Mouse (Mus musculus): ENCODE results near the gene Tubgcp2.

Tubgcp2 gene

GRCm38 (mm10) chr7:140036281-140037170, at the start of gene Tubgcp2, which contains the start of gene Zfp511:
Gene Tubgcp2, minus strand, starts transcription at chr7:140036669.
Gene Zfp511, plus strand, starts transcription at chr7:140036391.
- DNase-seq, result peak; percentile 83 to 87

DNA sequence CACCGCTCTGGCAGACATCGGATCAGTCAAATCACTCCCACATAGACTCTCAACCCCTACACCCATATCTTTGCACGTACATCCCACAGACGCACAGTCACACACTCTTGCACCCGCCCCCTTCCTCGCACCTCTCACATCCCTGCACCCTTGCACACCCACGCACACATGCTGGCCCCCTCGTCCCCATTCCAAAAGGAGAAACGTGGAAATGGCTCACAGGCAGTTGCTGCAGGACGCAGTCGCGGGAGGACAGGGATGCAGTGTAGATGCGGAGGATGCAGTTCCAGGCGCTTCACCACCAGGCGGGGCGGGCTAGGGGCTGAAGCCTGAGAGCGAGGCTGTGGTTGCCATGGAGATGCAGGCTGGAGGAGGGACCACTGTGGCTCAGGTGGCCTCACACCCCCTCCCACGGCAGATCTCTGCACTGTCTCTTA, 45.8 kb upstream of the Tubgcp2 start, which contains the start of gene Caly:
TSS of gene Caly (minus strand) at position 307 of the 437 bp plus-strand sequence.
- peak; percentile 21 to 45 for DNase-seq

GRCm38 (mm10) chr7:140081408-140082241, 45.2 kb upstream of the Tubgcp2 start:
- no peak for DNase-seq

DNA sequence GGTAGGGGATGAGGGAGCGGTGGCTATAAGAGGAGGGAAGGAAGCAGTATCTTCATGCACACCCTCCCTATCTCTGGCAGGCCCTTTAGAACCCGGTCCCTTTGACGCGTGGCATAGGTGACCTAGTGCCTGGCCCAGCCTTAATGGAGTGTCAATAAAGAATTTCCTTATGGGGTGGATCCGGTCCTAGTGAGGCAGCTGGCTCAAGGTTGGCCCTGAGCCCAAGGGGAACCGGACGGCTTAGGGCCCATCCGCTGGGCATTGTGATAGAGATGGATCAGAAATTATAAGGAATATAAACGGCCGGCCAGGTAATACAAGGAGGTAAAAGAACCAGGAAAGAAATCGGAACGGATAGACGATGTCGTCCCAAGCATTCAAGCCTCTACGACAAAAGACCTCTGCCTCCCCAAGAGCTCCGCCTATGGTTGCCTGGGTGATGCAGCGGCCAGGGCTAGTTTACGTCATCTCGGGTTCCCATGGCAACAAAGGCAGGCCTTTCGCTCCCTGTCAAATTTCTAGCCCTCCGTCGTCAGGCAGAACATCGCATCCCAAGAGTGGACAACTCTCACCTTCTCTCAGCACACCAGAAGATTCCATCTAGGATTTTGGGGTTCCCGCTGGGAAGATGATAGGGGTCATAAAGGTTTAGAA, 44.2 kb upstream of the Tubgcp2 start:
- DNase-seq, result peak; percentile 25 to 43

- peak; percentile 47 to 51 for DNase-seq
Measured at GRCm38 (mm10) chr7:140078711-140079110, 42.2 kb upstream of the Tubgcp2 start.

DNA sequence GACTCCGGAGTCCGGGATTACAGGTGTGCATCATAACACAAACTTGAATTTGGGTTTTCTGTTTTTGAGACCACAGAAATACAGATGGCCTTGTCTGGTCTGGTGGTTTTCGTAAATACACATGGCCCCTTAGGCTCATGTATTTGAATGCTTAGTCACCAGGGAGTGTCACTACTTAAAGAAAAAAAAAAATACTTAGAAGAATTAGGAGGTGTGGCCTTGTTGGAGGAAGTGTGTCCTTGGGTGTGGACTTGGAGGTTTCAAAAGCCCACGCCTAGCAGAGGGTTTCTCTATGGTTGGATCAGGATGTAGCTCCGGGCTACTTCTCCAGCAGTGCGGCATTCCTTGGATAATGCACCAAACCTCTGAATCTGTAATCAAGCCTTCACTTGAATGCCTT, 41.2 kb upstream of the Tubgcp2 start:
- DNase-seq, result no peak

DNA sequence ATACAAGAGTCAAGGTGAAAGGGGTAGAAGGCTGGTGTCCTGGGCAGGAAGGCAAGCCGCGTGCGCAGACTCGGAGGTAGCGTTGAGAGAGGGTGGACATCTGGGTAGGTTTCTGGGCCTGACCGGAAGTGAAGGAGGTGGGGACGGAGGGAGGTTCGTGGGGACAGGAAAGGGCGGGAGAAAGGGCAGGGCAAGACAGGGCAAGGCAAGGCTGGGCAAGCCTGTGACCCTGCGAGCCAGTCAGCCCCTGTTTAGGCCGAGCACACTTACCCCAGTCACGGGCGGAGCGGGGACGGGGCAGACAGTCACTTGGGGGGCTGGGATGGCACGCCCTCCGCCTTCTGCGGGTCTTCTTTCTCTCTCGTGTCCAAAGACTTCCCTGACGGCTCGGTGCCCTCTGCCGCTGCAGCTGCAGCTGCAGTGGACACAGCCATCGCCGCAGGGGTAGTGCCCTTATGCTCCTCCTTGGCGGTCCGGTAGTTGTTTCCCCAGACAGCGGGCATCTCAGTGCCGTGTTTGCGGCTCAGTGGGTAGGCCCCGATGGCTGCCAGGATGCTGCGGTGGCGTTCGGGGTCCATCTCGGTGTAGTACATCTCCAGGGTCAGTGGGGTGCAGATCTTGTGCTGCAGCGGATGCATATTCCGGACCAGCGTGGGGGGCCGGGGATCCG, 33.7 kb upstream of the Tubgcp2 start:
- no peak for DNase-seq

GRCm38 (mm10) chr7:140067397-140067796, 30.9 kb upstream of the Tubgcp2 start:
- DNase-seq, result no peak

DNA sequence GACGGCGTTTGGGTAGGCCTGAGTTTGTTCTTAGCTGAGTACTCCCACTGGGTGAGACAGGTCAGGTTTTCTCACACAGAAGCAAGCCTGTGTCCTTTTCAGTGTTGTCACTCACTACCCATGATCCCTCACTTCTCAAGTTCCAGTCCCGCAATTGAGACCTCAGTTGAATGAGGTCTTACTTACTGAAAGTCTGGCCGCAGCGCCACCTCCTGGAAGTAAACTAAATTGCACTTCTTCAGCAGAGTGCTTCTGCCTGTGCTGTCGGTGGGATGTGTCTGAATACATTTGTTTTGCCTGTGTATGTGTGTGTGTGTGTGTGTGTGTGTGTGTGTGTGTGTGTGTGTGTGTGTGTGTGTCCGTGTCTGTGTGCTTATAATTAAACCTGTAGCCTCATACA, 26.6 kb upstream of the Tubgcp2 start:
- DNase-seq, result peak; percentile 46 to 63

DNA sequence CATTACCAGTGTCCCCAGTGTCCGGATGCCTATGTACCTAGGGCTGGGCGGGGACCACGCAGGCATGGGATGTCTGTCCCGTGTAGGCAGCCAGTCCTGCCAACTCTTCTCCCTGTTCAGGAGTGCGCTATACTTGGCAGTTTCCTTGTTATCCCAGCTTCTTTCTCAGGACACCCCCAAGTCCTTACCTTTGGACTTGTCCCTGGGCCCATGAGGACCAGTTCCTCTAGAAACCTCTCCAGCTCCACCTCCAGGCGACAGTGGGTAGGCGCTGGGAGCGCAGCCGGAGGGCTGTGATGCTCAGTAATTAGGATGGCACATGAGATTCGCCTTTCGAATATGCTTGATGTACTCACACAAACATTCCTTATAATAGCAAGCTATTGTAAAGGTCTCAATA, 25.8 kb upstream of the Tubgcp2 start:
- no peak for DNase-seq

GRCm38 (mm10) chr7:140061832-140062130, 25.3 kb upstream of the Tubgcp2 start:
- no peak for DNase-seq

- DNase-seq, result no peak
Measured at GRCm38 (mm10) chr7:140060936-140061831, 24.7 kb upstream of the Tubgcp2 start.

DNA sequence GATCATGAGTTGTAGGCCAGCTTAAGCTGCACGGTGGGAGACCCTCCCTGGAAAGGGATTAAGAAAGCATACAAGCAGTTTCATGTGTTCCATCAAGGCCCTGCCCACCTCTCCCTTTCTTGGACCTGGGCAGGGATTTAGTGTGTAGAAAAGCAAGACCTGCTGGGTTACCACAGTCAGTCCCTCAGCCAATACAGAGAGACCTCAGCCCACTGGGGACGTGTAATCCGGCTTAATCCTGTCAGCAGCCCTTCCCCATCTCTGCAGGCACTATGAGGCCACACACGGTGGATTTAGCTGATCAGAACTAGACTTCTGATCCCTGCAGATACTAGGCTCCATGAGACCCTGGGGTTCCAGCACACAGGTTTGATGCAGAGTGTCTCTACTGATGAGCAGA, 23.1 kb upstream of the Tubgcp2 start:
- DNase-seq, result no peak

DNA sequence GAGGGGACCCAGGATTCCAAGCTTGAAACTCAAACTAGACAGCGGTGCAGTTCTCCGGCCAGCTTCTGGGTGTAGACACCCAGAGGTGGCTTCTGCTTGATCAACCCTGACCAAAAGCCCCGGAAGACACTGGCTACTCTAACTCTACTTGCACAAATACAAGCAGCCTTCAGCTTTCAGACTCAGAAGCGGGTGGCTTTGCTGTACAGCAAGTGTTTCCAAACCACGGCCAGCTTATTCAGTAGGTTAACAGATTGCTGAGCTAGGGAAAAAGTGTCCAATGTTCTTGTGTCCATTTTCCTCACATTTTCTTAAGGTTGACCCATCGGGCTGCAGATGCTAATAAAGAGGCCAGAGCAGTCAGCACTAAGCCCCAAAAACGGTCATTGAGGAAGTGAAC, 22.1 kb upstream of the Tubgcp2 start:
- DNase-seq, result no peak

DNA sequence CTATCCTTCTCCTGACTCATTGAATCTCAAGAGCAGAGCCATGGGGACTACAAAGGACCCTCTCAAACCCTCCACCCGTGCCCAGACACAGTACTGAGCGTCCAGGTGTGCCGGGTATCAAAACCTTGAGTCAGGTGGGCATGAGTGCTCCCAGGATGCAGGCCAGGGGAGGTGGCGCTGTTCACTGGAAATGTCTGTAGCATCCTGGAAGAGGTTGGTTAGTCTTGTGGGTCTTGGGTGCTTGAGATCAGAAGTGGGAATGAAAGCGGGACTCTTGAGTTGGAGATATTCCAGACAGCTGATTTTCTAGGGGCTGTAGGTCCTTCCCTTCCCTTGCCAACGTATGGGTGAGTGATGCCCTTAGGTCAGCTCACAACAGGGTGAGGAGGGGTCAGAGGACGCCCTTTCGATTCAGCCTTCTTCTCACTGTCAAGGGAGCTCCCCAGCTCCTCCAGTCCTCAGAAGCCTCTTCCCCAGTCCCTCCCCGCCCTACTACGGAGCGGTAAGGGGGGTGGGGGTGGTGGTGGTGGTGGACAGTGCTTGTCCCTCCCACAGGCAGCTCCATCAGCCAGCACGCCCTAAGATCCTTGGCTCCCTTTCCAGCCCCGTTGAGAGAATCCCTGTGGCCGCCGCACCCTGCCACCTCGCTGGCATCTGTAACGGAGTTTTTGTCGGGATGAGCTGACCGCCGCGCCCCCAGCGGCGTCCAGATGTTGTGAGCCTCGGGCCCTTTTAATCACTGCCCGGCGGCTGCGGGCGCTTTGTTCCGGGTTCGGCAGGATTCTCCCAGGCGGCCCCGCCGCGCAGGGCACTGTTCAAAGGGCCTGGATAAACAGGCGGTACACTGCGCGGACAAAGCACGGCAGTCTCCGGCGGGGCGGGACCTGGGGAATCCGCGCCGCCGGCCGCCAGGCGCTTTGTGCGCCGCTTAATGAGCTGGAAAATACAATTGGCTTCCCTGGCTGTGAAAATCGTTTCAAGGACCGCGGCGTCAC, 21.2 kb upstream of the Tubgcp2 start:
- DNase-seq, result no peak

GRCm38 (mm10) chr7:140054124-140054523, 17.7 kb upstream of the Tubgcp2 start:
- no peak for DNase-seq

DNA sequence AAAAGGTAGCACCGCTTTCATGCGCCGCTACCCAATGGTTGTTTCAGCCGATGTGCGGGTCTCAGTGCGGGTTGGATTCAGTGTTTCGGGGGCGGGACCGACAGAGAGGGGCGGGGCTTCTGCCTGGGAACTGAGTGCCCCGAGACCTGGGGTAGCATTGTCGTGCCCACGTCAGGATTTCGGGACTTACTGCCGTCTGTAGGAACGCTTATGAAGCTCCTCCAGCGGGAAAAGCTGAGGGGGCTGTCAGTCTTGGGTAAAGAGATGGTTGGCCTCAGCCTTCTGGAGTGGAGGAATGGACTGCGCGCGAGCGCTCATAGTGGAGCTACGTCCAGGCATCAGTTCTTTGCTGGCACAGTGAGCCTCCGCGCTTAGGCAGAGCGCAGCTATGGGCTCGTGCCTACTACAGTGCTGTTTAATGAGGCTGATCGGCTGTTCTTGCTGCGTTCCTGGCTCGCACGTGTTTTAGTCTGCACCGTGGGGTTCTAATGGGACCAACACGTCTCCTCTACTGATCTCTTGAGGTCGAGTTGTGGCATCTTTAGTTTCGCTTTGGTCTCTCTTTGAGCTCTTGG, 12.7 kb upstream of the Tubgcp2 start:
- peak in 1 of 2 experiments; percentile 15 for DNase-seq

DNA sequence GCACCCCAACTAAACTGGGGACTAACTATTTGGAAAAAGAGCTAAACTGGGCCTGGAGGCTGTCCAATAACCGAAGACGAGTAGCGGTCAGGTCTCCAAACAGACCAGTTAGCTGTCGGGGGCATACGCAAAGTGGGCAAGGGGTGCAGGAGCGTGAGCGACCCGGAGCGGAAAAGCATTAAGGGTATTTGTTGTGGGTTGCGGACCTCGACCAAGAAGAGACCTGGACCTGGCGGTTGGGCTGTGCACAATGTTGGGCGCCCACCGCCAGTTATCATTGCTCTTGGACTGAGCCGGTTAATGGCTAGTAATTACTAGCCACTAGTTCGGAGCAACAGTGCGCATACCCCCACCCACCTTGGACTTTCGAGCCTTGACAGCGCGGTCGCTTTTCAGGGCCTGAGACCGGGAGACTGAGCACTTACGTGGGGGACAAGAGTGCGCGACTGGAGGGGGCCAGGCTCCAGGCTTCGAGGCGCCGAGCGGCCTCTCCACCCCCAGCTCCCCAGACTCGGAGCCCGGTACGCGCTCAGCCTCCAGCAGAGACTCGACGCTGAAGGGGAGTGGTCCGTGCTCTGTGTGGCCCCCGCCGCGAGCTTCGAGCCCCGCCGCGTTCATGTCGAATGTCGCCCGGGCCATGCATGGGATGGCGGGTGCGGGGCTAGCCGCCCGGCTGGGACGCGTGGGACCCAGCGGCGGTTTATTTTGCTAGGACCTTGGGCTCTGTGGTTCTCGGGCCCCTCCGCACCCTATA, 12.1 kb upstream of the Tubgcp2 start, which contains the start of gene Msx3:
TSS of gene Msx3 (minus strand) at position 729 of the 754 bp plus-strand sequence.
- no peak for DNase-seq

DNA sequence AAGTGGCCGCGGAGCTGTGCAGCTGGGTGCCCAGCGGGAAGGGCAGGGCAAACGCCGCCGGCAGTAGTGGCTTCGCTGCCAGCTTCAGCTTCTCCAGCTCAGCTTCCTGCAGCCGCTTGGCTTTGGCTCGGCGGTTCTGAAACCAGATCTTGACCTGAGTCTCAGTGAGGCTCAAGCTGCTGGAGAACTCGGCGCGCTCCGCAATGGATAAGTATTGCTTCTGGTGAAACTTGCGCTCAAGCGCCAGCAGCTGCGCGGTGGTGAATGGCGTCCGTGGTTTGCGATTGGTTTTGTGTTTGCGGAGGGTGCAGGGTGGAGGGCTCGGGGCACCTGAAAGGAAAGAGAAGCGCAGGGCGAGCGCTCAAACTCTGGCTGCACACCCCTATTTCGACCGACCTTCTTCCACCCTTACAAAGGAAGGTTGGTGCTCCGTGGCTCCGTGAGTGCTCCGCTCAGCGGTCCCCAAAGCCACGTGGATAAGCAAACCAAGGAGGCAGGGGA, 11.4 kb upstream of the Tubgcp2 start:
- no peak for DNase-seq

Data from thymus, postnatal 36 days (tissue).